Mouse (Mus musculus): ENCODE measurements around the gene Sepsecs. TPM values are rescaled to one million over a fixed set of nuclear protein-coding genes. Genes with fewer than 3 reads are reported as not detected.

Gene Sepsecs
- polyA plus RNA-seq, 1 experiment from 2014 or later, result 7.4 TPM

DNA sequence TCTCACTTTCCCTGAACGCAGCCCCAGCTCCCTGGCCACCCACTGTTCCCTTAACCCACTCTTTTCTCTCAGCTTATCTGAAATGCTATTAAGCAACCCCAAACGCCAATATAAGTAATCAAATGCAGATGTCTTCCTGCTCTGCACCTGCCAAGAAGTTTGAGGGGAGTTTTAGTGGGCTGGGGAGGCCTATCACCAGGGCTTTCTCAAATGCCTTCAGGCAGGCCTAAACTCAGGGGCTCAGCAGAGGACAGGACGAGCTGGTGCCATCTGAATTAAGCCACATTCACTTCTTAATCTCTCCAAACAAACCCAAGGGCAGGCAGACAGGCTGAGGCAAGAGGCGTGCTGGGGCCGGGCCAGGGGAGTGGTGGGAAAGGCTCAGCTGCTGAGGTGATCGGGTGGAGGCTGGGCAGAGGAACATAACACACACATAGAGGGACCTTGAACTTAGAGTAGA is 64.9 kb downstream of the Sepsecs start:
- no peak for ATAC-seq (ENCODE audit: low read depth)
- H3K4me3 ChIP-seq (ENCODE audit: low read depth, low read length), result no peak overlapping the region
- H3K4me2 ChIP-seq (ENCODE audit: low read depth, low read length), result no peak overlapping the region
- H3K36me3 ChIP-seq (ENCODE audit: control insufficient read depth, insufficient read depth, low read length), result no peaks in the 10 kb centered on the region
- H3K9me3 ChIP-seq (ENCODE audit: control insufficient read depth, low read length), result no peaks in the 10 kb centered on the region
- no peaks in the 10 kb centered on the region for H3K4me1 ChIP-seq (ENCODE audit: control insufficient read depth, insufficient read depth, low read length)
- H3K27ac ChIP-seq (ENCODE audit: low read depth, low read length), result no peak overlapping the region
- no peak overlapping the region for H3K9ac ChIP-seq (replicated peaks; ENCODE audit: low read depth, low read length)
- H3K27me3 ChIP-seq (ENCODE audit: control insufficient read depth, insufficient read depth, low read length), result no peaks in the 10 kb centered on the region
- 60% methylated on average over 6 of the region's 6 CpGs for WGBS

- Histone ChIP-seq H3K27ac (ENCODE audit: low read depth, low read length) (no peak overlapping the region), H3K27me3 (ENCODE audit: control insufficient read depth, insufficient read depth, low read length) (no peaks in the 10 kb centered on the region), H3K4me3 (ENCODE audit: low read depth, low read length) (no peak overlapping the region), H3K9ac (replicated peaks; ENCODE audit: low read depth, low read length) (no peak overlapping the region), H3K9me3 (ENCODE audit: control insufficient read depth, low read length) (no peaks in the 10 kb centered on the region), H3K36me3 (ENCODE audit: control insufficient read depth, insufficient read depth, low read length) (no peaks in the 10 kb centered on the region), H3K4me1 (ENCODE audit: control insufficient read depth, insufficient read depth, low read length) (no peaks in the 10 kb centered on the region), H3K4me2 (ENCODE audit: low read depth, low read length) (no peak overlapping the region)
- WGBS, result 89% methylated on average over 9 of the region's 9 CpGs
- ATAC-seq (ENCODE audit: low read depth), result no peak
Observed at GRCm38 (mm10) chr5:52590612-52591011, 78.9 kb downstream of the Sepsecs start.

Other genes with a start within 250 kb of the Sepsecs start
- 11.6 and 12.3 TPM in 2 replicates for gene Ccdc149, start 198.2 kb downstream of the Sepsecs start, polyA plus RNA-seq (2014; fragmentation: Nextera tagmentation; extraction: Ambion mirVana)
- 6.3 and 8.6 TPM in 2 replicates for gene Lgi2, start 103.2 kb downstream of the Sepsecs start, polyA plus RNA-seq (2014; fragmentation: Nextera tagmentation; extraction: Ambion mirVana)
- 4.6 and 7.9 TPM in 2 replicates for gene Pi4k2b, start 71.9 kb upstream of the Sepsecs start, polyA plus RNA-seq (2014; fragmentation: Nextera tagmentation; extraction: Ambion mirVana)
- gene Zcchc4, start 105.7 kb upstream of the Sepsecs start, polyA plus RNA-seq (2014; fragmentation: Nextera tagmentation; extraction: Ambion mirVana), result 11.7 and 12.6 TPM in 2 replicates
- 115 and 133 TPM in 2 replicates for gene Anapc4, start 164.3 kb upstream of the Sepsecs start, polyA plus RNA-seq (2014; fragmentation: Nextera tagmentation; extraction: Ambion mirVana)